Mouse (Mus musculus) erythroblast, embryonic 14.5 days (primary cell): Measurements from ENCODE around the gene Miga2. TPM values are rescaled to one million over a fixed set of nuclear protein-coding genes. Genes with fewer than 3 reads are reported as not detected.

Source experiments
- H3K27me3 ChIP-seq: 2 replicates; pipeline ENCODE4 v1.6.1; 2012; ENCODE audit warnings: inconsistent platforms; ENCODE audit not compliant: control insufficient read depth
- H3K36me3 ChIP-seq: 2 replicates; pipeline ENCODE4 v1.6.1; 2012; ENCODE audit warnings: mild to moderate bottlenecking, inconsistent platforms; ENCODE audit not compliant: control insufficient read depth
- H3K4me1 ChIP-seq: 2 replicates; pipeline ENCODE4 v1.6.1; 2012; ENCODE audit warnings: inconsistent platforms; ENCODE audit not compliant: control insufficient read depth
- H3K4me3 ChIP-seq: replicated peaks from 2 replicates; pipeline ENCODE3; 2012; ENCODE audit warnings: moderate library complexity, mild to moderate bottlenecking, inconsistent platforms
- H3K9me3 ChIP-seq: 2 replicates; pipeline ENCODE4 v1.6.1; 2012; ENCODE audit warnings: low read length, inconsistent platforms, mixed read lengths; ENCODE audit not compliant: control insufficient read depth
- GATA1 ChIP-seq: IDR thresholded peaks from 2 replicates; pipeline ENCODE4 v1.6.1; 2012; ENCODE audit warnings: low read length, inconsistent platforms, mixed read lengths
- TAL1 ChIP-seq: IDR thresholded peaks from 3 replicates; pipeline ENCODE4 v1.6.1; 2012; ENCODE audit warnings: low read length, inconsistent platforms, mixed read lengths
- polyA plus RNA-seq: library from polyadenylated mRNA; stranded (reverse); fragments of >175 nt; gene quantifications from 2 replicates; pipeline ENCODE4 v1.2.3, GENCODE M21; 2012

Gene Miga2
- polyA plus RNA-seq, 1 experiment, result 0.95 TPM

DNA sequence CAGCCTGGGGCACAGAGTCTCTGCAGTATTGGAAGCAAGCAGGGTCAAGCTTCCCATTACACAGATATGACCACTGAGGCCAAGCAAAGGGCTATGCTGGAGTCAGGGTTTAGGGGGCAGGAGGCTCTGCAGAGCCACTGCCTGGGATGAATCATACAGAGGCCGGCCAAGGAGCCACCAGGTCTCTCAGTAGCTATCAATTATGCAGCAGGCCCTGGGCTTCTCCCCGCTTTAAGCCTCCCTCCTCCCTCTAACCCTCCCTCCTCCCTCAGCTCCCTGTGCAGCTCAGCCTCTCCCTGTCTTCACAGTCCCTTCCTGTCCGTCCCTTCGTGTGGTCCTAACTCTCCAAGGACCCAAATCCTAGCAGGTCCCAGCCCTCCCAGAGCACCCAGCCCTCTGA, 7.8 kb upstream of the Miga2 start:
- Histone ChIP-seq H3K27me3 (no peaks in the 10 kb centered on the region), H3K4me1 (peaks cover 38% of the 10 kb centered on the region), H3K36me3 (peaks cover 24% of the 10 kb centered on the region), H3K4me3 (no peak overlapping the region), H3K9me3 (no peaks in the 10 kb centered on the region)
- TF ChIP-seq TAL1, result no peak
- TF ChIP-seq GATA1, result no peak

GRCm38 (mm10) chr2:30356906-30357305, 7.1 kb upstream of the Miga2 start:
- H3K4me3 ChIP-seq, result no peak overlapping the region
- H3K27me3 ChIP-seq, result no peaks in the 10 kb centered on the region
- TF ChIP-seq GATA1 (no peak), TAL1 (no peak)
- peaks cover 38% of the 10 kb centered on the region for H3K4me1 ChIP-seq
- peaks cover 24% of the 10 kb centered on the region for H3K36me3 ChIP-seq
- H3K9me3 ChIP-seq, result no peaks in the 10 kb centered on the region

DNA sequence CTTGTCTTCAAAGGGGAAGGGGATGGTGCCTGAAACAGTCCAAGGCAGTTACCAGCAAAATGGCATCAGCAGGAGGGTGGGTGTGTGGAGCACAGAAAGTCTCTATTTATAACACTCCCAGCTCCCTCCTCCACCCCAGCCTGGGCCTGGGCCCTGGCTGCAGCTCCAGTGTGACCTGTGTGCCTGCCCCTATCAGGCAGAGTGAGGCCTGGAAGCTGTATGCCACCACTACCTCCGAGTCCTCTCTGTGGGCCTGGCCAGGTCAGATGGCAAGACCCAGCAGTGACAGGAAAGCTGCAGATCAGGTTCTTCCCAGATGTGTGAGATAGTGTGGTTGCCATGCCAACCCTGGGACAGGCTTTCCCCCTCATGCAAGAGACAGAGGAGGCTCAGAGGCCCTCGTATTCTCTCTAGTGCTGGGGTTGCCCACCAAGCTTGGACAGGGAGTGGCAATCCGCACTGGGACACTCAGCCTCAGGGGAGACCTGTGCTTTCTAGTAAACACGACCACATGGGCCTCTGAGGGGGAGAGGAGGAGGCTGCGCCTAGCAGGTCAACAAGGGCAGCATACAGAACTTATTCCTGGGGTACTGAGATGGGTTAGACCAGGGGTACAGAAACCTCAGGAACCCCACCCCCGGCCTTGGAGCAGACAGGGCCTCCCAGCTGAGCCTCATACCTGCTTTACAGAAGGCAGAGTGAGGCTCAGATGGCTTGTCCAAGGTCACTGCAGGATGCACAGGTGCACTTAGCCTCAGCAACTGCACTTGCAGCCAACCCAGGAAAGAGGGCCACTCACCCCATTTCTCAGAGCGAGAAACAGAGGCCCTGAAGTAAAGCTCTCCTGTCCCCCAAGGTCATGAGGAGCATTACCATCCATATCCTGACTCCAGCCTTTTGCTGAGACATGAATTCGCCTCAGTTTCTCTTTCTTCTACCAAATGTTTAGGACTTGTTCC, 6.2 kb upstream of the Miga2 start:
- TF ChIP-seq TAL1, result no peak
- TF ChIP-seq GATA1, result no peak
- H3K4me3 ChIP-seq, result peak overlapping the region; percentile 87
- H3K4me1 ChIP-seq, result peaks cover 41% of the 10 kb centered on the region
- peaks cover 19% of the 10 kb centered on the region for H3K36me3 ChIP-seq
- H3K27me3 ChIP-seq, result no peaks in the 10 kb centered on the region
- peaks cover 3% of the 10 kb centered on the region for H3K9me3 ChIP-seq

GRCm38 (mm10) chr2:30358533-30359531, 5.2 kb upstream of the Miga2 start, which contains the start of gene Sh3glb2:
Gene Sh3glb2 (minus strand): TSS chr2:30359337.
- TF ChIP-seq GATA1 (no peak), TAL1 (no peak)
- Histone ChIP-seq H3K36me3 (peaks cover 9% of the 10 kb centered on the region), H3K27me3 (no peaks in the 10 kb centered on the region), H3K9me3 (peaks cover 4% of the 10 kb centered on the region), H3K4me1 (peaks cover 46% of the 10 kb centered on the region), H3K4me3 (peak within 1 kb of the TSS; percentile 87)

GRCm38 (mm10) chr2:30360626-30361025, 3.4 kb upstream of the Miga2 start:
- TF ChIP-seq TAL1 (no peak), GATA1 (no peak)
- no peaks in the 10 kb centered on the region for H3K27me3 ChIP-seq
- no peak overlapping the region for H3K4me3 ChIP-seq
- H3K9me3 ChIP-seq, result peaks cover 4% of the 10 kb centered on the region
- H3K4me1 ChIP-seq, result peaks cover 61% of the 10 kb centered on the region
- H3K36me3 ChIP-seq, result peaks cover 2% of the 10 kb centered on the region

DNA sequence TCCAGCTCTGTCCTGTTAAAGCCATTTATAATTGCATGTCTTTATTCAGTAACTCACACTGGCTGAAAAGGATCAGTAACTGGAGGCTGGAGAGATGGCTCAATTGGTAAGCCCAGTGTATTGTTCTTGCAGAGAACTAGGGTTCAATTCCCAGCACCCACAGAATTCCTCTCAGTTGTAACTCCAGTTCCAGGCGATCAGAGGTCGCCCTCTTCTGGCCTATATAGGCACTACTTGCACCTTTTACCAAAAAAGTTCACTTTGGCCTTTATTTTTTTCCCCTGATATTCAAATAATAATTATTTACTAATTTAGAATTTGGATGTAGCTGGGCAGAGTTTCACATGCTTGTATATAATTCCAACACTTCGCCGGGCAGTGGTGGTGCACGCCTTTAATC, 1.2 kb upstream of the Miga2 start:
- no peaks in the 10 kb centered on the region for H3K27me3 ChIP-seq
- TF ChIP-seq TAL1 (no peak), GATA1 (no peak)
- no peak overlapping the region for H3K4me3 ChIP-seq
- H3K36me3 ChIP-seq, result peaks cover 14% of the 10 kb centered on the region
- peaks cover 44% of the 10 kb centered on the region for H3K4me1 ChIP-seq
- H3K9me3 ChIP-seq, result peaks cover 4% of the 10 kb centered on the region

- Histone ChIP-seq H3K4me1 (peaks cover 33% of the 10 kb centered on the region), H3K4me3 (peak overlapping the region; percentile 84), H3K36me3 (peaks cover 40% of the 10 kb centered on the region), H3K27me3 (no peaks in the 10 kb centered on the region), H3K9me3 (peaks cover 4% of the 10 kb centered on the region)
- TF ChIP-seq GATA1 (no peak), TAL1 (no peak)
Measured at GRCm38 (mm10) chr2:30365281-30366069, 1.4 kb downstream of the Miga2 start.

DNA sequence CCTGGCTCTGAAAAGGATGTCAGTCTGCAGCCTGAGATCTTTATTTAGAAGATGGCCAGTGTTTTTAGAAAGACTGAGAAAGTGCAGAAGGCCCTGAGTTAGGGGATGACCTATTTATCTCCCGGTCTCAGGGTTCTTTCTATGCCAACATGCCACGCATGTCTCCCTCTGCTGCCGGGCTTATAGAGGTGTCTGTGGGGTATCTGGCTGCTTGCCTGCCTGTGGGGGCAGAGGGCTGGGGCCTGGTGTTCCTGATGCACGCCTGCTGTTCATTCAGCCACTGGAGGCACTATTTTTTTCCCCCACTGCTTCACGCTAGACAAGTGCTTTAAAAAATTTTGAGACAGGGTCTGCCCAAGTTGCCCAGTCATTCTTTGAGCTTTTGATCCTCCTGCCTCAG, 2.2 kb downstream of the Miga2 start:
- H3K9me3 ChIP-seq, result peaks cover 4% of the 10 kb centered on the region
- peaks cover 36% of the 10 kb centered on the region for H3K4me1 ChIP-seq
- peaks cover 48% of the 10 kb centered on the region for H3K36me3 ChIP-seq
- no peak overlapping the region for H3K4me3 ChIP-seq
- no peak for TF ChIP-seq GATA1
- TF ChIP-seq TAL1, result no peak
- H3K27me3 ChIP-seq, result no peaks in the 10 kb centered on the region
